Mouse (Mus musculus) heart, postnatal 36 days (tissue): ENCODE measurements around the gene Ptprn. TPM values are rescaled to one million over a fixed set of nuclear protein-coding genes. Genes with fewer than 3 reads are reported as not detected.
A peak's percentile ranks its signal among the peaks of the same experiment; 100 is the strongest.

Experiments used
- DNase-seq, 2 experiments: peaks; one replicate each; pipeline ENCODE4 v3.0.0; 2021 to 2022
- intact Hi-C: fragments of 180-260 bp; cut with DNase I; formaldehyde crosslinking; loops from one replicate; pipeline ENCODE4 v1.15.1; 2025
- microRNA-seq, 2 experiments: library from miRNA; unstranded; fragments of <30 nt; microRNA quantifications; one replicate each; pipeline ENCODE4 v1.2.0; 2021; ENCODE audit warnings: borderline number of aligned reads in 2 of 2
- total RNA-seq, 2 experiments: library from RNA; stranded (reverse); gene quantifications; 2 replicates each; pipeline ENCODE4 v1.2.3; 2021

Ptprn gene
- total RNA-seq, 2 experiments from 2014 or later, result 0.92 to 0.95 TPM

GRCm38 (mm10) chr1:75210136-75211087 lies 53.9 kb downstream of the Ptprn start, which contains the start of the genes Glb1l and Stk16:
TSS of gene Glb1l (minus strand) at chr1:75210813.
TSS of gene Stk16 (plus strand) at chr1:75210838.
- intact Hi-C loops, result loop anchor here (5.0 kb wide), 1 partner anchor 107 kb away; the partner anchor contains the start of gene Dnpep
- DNase-seq, result peak; percentile 97

DNA sequence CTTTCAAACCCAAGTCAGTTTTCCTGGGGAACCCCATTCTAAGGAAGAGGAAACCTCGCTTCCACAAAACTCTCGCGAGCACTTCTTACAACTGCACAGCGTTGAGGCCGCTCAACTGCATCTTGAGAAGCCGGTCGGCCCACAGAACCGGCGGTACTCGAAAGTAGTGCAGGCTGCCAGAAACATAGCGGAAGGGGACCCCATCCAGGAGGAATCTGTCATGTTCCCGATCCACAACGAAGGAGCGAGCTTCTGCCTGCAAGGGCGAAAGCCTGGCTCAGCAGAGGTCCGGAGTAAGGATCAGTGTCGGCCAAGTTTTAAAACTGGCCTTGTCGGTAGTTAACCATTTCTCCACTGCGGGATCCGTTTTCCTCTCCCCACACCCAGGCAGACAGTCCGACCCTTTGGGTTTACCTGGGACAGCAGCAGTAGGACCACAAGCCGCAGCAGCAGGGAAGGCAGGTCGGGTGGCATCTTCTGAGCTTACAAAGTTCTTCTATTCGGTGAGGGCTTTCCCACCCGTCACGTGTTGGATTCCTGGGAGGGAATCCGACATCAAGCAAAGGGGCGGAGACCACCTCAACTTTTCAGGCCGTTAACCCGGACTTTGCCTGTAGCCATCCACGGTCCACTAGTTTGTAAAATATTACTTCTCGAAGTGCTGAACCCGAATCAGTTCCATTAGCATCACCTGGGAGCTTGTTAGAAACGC lies 55.2 kb downstream of the Ptprn start:
- intact Hi-C loops, result loop anchor here (1.0 kb wide), 1 partner anchor 17 kb away; the partner anchor contains the start of genes Ankzf1 and Atg9a
- peak; percentile 35 to 46 for DNase-seq

- DNase-seq, result no peak
- intact Hi-C loops, result no loop called here
Measured at GRCm38 (mm10) chr1:75201236-75201635, 63.1 kb downstream of the Ptprn start.

Small RNAs within 50 kb of the gene (microRNA-seq; reads per million reads assigned to microRNA genes)
- 0 reads per million in 2 experiments for gene Gm27943

Other genes with a start within 250 kb of the Ptprn start
- 1 to 10 TPM; 4.5 TPM for gene Nhej1, start 139.3 kb downstream of the Ptprn start, total RNA-seq
- gene Slc23a3, start 130.6 kb downstream of the Ptprn start, total RNA-seq, result under 1 TPM; 0.56 to 0.57 TPM
- 10 to 100 TPM; 23.2 to 30.0 TPM for gene Cnppd1, start 121.8 kb downstream of the Ptprn start, total RNA-seq
- 10 to 100 TPM; 22.2 to 23.5 TPM for gene Retreg2, start 121.7 kb downstream of the Ptprn start, total RNA-seq
- gene Zfand2b, start 95.9 kb downstream of the Ptprn start, total RNA-seq, result 10 to 100 TPM; 14.9 to 17.6 TPM
- gene Abcb6, start 84.1 kb downstream of the Ptprn start, total RNA-seq, result 10 to 100 TPM; 28.8 to 30.4 TPM
- 10 to 100 TPM; 13.3 to 13.5 TPM for gene Ankzf1, start 72.4 kb downstream of the Ptprn start, total RNA-seq
- 10 to 100 TPM; 73.8 to 76.3 TPM for gene Atg9a, start 72.3 kb downstream of the Ptprn start, total RNA-seq
- 1 to 10 TPM; 2.5 to 4.0 TPM for gene Glb1l, start 53.7 kb downstream of the Ptprn start, total RNA-seq
- 10 to 100 TPM; 38.1 to 41.0 TPM for gene Stk16, start 53.7 kb downstream of the Ptprn start, total RNA-seq
- gene Tuba4a, start 44.6 kb downstream of the Ptprn start, total RNA-seq, result 100 to 1,000 TPM; 778 to 837 TPM
- not detected for gene A630095N17Rik, start 32.4 kb downstream of the Ptprn start, total RNA-seq
- 100 to 1,000 TPM; 104 to 112 TPM for gene Dnajb2, start 28.1 kb downstream of the Ptprn start, total RNA-seq
- gene Resp18, start 13.9 kb upstream of the Ptprn start, total RNA-seq, result not detected
- 10 to 100 TPM; 78.0 to 89.7 TPM for gene Dnpep, start 53.5 kb upstream of the Ptprn start, total RNA-seq
- gene Des, start 95.8 kb upstream of the Ptprn start, total RNA-seq, result 1,000 to 10,000 TPM; 1,347 to 1,420 TPM
- 100 to 1,000 TPM; 120 to 128 TPM for gene Speg, start 110.8 kb upstream of the Ptprn start, total RNA-seq
- gene Gmppa, start 171.4 kb upstream of the Ptprn start, total RNA-seq, result 10 to 100 TPM; 35.5 to 39.9 TPM
- not detected for gene Asic4, start 185.9 kb upstream of the Ptprn start, total RNA-seq
- gene Chpf, start 214.8 kb upstream of the Ptprn start, total RNA-seq, result 10 to 100 TPM; 25.5 to 26.8 TPM
- under 1 TPM; 0.11 to 0.19 TPM for gene Tmem198, start 215.0 kb upstream of the Ptprn start, total RNA-seq
- gene Obsl1, start 241.9 kb upstream of the Ptprn start, total RNA-seq, result 100 to 1,000 TPM; 130 to 136 TPM
- 1 to 10 TPM; 3.6 TPM for gene Inha, start 242.6 kb upstream of the Ptprn start, total RNA-seq